Mouse (Mus musculus) embryonic fibroblast, embryonic 13.5 days (primary cell): ENCODE data around the gene Mtss1l.

Experiments used
- CTCF ChIP-seq: IDR thresholded peaks from 2 replicates; pipeline ENCODE4 v1.5.1; 2011; ENCODE audit warnings: mild to moderate bottlenecking, control low read depth, low read length, moderate library complexity, borderline replicate concordance; ENCODE audit not compliant: insufficient read depth
- POLR2A ChIP-seq: IDR thresholded peaks from 2 replicates; pipeline ENCODE4 v1.6.1; 2011; ENCODE audit warnings: low read depth, mild to moderate bottlenecking, control low read depth, low read length, moderate library complexity

DNA sequence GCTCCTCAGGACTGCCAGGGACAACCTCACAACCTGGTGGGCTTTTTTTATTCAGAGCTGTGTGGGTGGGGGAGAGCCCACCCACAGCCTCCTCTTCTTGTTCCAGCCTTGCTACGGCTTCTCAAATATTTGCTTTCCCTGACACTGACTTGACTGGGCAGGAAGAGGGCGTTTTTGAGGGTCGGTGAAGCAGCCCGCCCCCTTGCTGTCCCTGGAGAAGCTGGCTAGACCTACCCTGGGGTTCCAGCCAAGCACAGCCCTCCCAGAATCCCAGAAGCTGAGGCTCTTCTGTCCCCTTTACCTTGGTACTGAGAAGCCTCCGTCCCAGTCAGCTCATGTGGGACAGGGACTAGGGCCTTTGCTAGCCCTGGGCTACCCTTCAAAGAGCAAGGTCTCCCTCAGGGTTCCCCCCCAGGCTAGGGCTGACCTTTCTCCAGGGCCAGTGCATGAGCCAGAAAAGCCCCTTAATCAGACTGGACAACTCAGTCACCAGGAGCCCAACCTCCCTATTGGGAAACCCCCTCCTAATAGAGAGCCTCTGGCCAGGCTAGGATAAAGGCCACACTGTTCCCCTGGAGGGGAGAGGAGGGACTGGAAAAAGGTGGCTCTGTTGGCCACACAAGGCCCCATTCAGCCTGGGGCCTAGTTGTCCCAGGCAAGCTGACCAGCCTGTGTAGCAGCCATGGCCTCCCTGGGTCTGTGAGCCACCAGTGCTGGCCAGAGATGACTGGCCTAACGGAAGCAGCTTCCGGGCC, 4.0 kb downstream of the Mtss1l start:
- TF ChIP-seq POLR2A (no peak), CTCF (no peak)
